Mouse (Mus musculus) forebrain, embryonic 14.5 days (tissue): ENCODE data around the gene Pcx. TPM values are rescaled to one million over a fixed set of nuclear protein-coding genes. Genes with fewer than 3 reads are reported as not detected.
"Not testable (repeated sequence)": the region's sequence is repeated elsewhere in the genome, so short reads cannot be mapped to it uniquely, and the experiment has no call there.

Experiments used
- ATAC-seq: fragments of 200-750 bp; cut with Nextera tagmentation; 2 replicates; pipeline ENCODE4 v1.8.0; 2017; ENCODE audit warnings: mild to moderate bottlenecking, moderate library complexity
- DNase-seq: peaks from one replicate; pipeline ENCODE4 v3.0.0-alpha.2; 2015; ENCODE audit warnings: low spot score
- H3K27ac ChIP-seq: fragments of 300-500 bp; sonication (generic); 2 replicates; pipeline ENCODE4 v1.5.1; 2014; ENCODE audit warnings: low read depth, mild to moderate bottlenecking, control low read depth, low read length, moderate library complexity
- H3K27me3 ChIP-seq: fragments of 300-500 bp; sonication (generic); replicated peaks from 2 replicates; pipeline ENCODE4 v1.6.1; 2014; ENCODE audit warnings: low read length, control low read depth, mixed read lengths; ENCODE audit not compliant: control insufficient read depth, insufficient read depth
- H3K36me3 ChIP-seq: fragments of 300-500 bp; sonication (generic); 2 replicates; pipeline ENCODE4 v1.6.1; 2014; ENCODE audit warnings: low read length, control low read depth; ENCODE audit not compliant: control insufficient read depth, insufficient read depth
- H3K4me1 ChIP-seq: fragments of 300-500 bp; sonication (generic); 2 replicates; pipeline ENCODE4 v1.6.1; 2014; ENCODE audit warnings: antibody characterized with exemption, low read length, control low read depth; ENCODE audit not compliant: control insufficient read depth, insufficient read depth
- H3K4me2 ChIP-seq: fragments of 300-500 bp; sonication (generic); 2 replicates; pipeline ENCODE4 v1.6.1; 2014; ENCODE audit warnings: mild to moderate bottlenecking, control low read depth, low read length
- H3K4me3 ChIP-seq: fragments of 300-500 bp; sonication (generic); 2 replicates; pipeline ENCODE4 v1.5.1; 2014; ENCODE audit warnings: low read depth, low read length, control low read depth
- H3K9ac ChIP-seq: fragments of 300-500 bp; sonication (generic); 2 replicates; pipeline ENCODE4 v1.6.1; 2014; ENCODE audit warnings: mild to moderate bottlenecking, low read length, control low read depth, moderate library complexity
- H3K9me3 ChIP-seq: fragments of 300-500 bp; sonication (generic); replicated peaks from 2 replicates; pipeline ENCODE4 v1.6.1; 2016; ENCODE audit warnings: low read length, control low read depth, mixed read lengths; ENCODE audit not compliant: control insufficient read depth
- WGBS: fragments of 180-500 bp; shearing (Covaris S2); extraction: QIAGEN DNeasy Blood & Tissue Kit; methylation state at CpG from one replicate; pipeline ENCODE4 v1.1.7; 2014; 5-methylcytosine and 5-hydroxymethylcytosine counted together
- polyA plus RNA-seq: library from polyadenylated mRNA; unstranded; fragments of >200 nt; fragmentation: Nextera tagmentation; extraction: Ambion mirVana; gene quantifications from 2 replicates; pipeline ENCODE4 v1.2.1, GENCODE M21; 2014

The Pcx gene
- polyA plus RNA-seq, 1 experiment from 2014 or later = 14.8 TPM

GRCm38 (mm10) chr19:4578799-4579198, 68.5 kb downstream of the Pcx start:
- Histone ChIP-seq H3K9ac (no peak overlapping the region), H3K4me1 (no peaks in the 10 kb centered on the region), H3K36me3 (no peaks in the 10 kb centered on the region), H3K9me3 (no peaks in the 10 kb centered on the region), H3K4me2 (no peak overlapping the region), H3K27ac (no peak overlapping the region), H3K27me3 (no peaks in the 10 kb centered on the region), H3K4me3 (no peak overlapping the region)
- no peak for ATAC-seq
- DNase-seq = no peak
- 76% methylated on average over 2 of the region's 2 CpGs for WGBS

- Histone ChIP-seq H3K27me3 (no peaks in the 10 kb centered on the region), H3K9me3 (no peaks in the 10 kb centered on the region), H3K4me2 (no peak overlapping the region), H3K4me1 (no peaks in the 10 kb centered on the region), H3K36me3 (no peaks in the 10 kb centered on the region), H3K27ac (no peak overlapping the region), H3K4me3 (no peak overlapping the region), H3K9ac (no peak overlapping the region)
- DNase-seq = no peak
- ATAC-seq = no peak
- 90% methylated on average over 5 of the region's 5 CpGs for WGBS
These were observed 69.0 kb downstream of the Pcx start for GRCm38 (mm10) chr19:4579296-4579695.

DNA sequence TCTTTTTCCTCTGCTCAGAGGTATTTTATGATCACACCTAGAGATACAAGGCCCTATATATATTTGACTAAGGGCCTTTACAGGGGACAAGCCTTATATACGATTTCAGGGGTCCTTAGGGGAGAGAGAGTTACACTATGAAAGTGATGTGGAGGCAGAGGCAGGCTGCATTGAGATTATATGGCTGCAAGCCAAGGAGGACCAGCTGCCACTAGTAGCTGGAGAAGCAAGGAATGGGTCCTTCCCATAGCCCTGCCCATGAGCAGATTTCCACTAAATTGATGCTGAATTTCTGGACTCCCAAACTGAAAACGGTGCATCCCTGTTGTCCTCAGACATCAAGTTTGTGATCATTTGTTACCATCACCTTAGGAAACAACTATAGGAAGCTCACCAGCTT, 73.6 kb downstream of the Pcx start:
- no peak overlapping the region for H3K4me2 ChIP-seq
- WGBS = 77% methylated on average over 2 of the region's 2 CpGs
- no peak overlapping the region; the same call in 1 of the 2 replicates for H3K9ac ChIP-seq
- H3K27me3 ChIP-seq = no peaks in the 10 kb centered on the region
- H3K36me3 ChIP-seq = no peaks in the 10 kb centered on the region
- H3K4me1 ChIP-seq = no peaks in the 10 kb centered on the region
- DNase-seq (peak; percentile 37), ATAC-seq (no peak)
- H3K4me3 ChIP-seq = no peak overlapping the region
- no peak overlapping the region for H3K27ac ChIP-seq
- H3K9me3 ChIP-seq = no peaks in the 10 kb centered on the region

GRCm38 (mm10) chr19:4586783-4587182, 76.5 kb downstream of the Pcx start:
- DNase-seq, ATAC-seq: not testable (repeated sequence)

GRCm38 (mm10) chr19:4587426-4587825, 77.2 kb downstream of the Pcx start:
- no peaks in the 10 kb centered on the region for H3K36me3 ChIP-seq
- ATAC-seq (no peak), DNase-seq (no peak)
- no peaks in the 10 kb centered on the region for H3K4me1 ChIP-seq
- H3K9ac ChIP-seq = no peak overlapping the region
- WGBS = 72% methylated on average over 2 of the region's 2 CpGs
- no peak overlapping the region for H3K4me2 ChIP-seq
- H3K9me3 ChIP-seq = no peaks in the 10 kb centered on the region
- no peak overlapping the region for H3K4me3 ChIP-seq
- no peak overlapping the region for H3K27ac ChIP-seq
- H3K27me3 ChIP-seq = no peaks in the 10 kb centered on the region

More at GRCm38 (mm10) chr19:4586783-4587182, 76.5 kb downstream of the Pcx start:
- H3K4me2 ChIP-seq, H3K4me3 ChIP-seq, H3K9me3 ChIP-seq, H3K4me1 ChIP-seq, H3K36me3 ChIP-seq, H3K9ac ChIP-seq, H3K27me3 ChIP-seq, H3K27ac ChIP-seq: not testable (repeated sequence)

DNA sequence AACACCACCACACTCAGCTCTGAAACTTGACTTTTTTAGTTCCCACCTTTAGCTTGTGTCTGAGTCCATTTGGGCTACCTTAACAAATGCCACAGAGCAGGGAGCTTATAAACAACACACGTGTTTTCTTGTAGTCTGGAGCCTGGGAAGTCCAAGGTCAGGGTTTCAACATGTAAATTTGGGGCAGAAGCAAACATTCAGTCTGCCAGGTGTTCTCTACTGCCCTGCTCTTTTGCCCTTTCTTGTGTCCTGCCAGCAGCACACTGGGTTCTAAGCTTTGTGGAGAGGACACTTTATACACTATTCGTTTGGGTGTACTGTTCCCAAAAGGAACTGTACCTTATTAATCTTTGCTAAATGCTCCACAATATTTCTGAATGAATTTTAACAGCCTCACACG, 78.2 kb downstream of the Pcx start:
- Histone ChIP-seq H3K4me3 (no peak overlapping the region), H3K36me3 (no peaks in the 10 kb centered on the region), H3K9ac (no peak overlapping the region), H3K4me2 (no peak overlapping the region), H3K27me3 (no peaks in the 10 kb centered on the region), H3K27ac (no peak overlapping the region), H3K4me1 (no peaks in the 10 kb centered on the region), H3K9me3 (no peaks in the 10 kb centered on the region)
- DNase-seq (no peak), ATAC-seq (no peak)
- WGBS = 68% methylated on average over 3 of the region's 3 CpGs

DNA sequence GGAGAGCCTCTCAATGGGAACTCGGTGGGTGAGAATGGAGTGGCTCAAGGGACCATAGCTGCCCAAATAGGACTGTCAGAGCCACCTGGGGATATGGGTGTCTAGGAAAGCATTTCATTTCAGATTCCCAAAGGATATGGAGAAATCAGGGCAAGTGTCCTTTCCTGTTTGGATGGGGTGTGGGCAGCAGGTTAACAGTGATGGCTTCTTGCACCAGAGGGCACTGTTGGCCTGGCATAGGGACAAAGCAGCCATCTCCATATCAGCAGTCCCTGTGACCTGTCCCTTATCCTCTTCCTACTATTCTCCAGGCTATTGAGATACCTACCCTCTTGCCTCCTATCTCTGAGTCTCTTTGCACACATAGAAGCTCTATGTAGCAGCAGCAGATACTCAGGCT, 78.8 kb downstream of the Pcx start:
- no peaks in the 10 kb centered on the region for H3K4me1 ChIP-seq
- no peaks in the 10 kb centered on the region for H3K9me3 ChIP-seq
- H3K4me3 ChIP-seq = no peak overlapping the region
- no peak overlapping the region for H3K9ac ChIP-seq
- H3K4me2 ChIP-seq = no peak overlapping the region
- WGBS = 50% methylated on average over 1 of the region's 1 CpGs
- no peak for ATAC-seq
- no peaks in the 10 kb centered on the region for H3K27me3 ChIP-seq
- no peak overlapping the region for H3K27ac ChIP-seq
- DNase-seq = no peak
- H3K36me3 ChIP-seq = no peaks in the 10 kb centered on the region

DNA sequence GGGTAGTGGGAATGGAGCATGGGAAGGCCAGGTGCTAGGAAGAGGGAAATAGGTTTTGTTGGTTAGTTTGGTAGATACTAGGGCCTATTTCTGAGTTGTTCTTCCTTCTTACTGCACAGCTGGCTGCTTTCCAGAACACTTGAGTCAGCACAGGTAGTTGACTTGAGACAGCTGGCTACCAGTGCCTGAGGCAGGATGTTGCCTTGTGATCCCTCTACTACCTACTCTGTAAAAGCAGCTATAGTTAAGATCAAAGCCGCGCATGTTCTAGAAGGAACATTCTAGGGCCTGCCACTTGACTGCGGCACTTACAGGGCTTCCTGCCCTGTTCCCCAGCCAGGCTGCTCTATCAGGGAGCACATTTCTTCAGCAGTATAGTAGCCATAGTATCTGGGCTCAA, 79.8 kb downstream of the Pcx start:
- WGBS = 96% methylated on average over 3 of the region's 3 CpGs

GRCm38 (mm10) chr19:4593792-4594522, 83.7 kb downstream of the Pcx start:
- ATAC-seq = no peak
- H3K4me3 ChIP-seq = no peak overlapping the region

More for the DNA sequence above, 79.8 kb downstream of the Pcx start:
- H3K27ac ChIP-seq = no peak overlapping the region
- H3K4me1 ChIP-seq = no peaks in the 10 kb centered on the region
- DNase-seq (no peak), ATAC-seq (no peak)
- H3K9ac ChIP-seq = no peak overlapping the region
- H3K4me2 ChIP-seq = no peak overlapping the region
- H3K4me3 ChIP-seq = no peak overlapping the region
- no peaks in the 10 kb centered on the region for H3K36me3 ChIP-seq
- no peaks in the 10 kb centered on the region for H3K9me3 ChIP-seq
- no peaks in the 10 kb centered on the region for H3K27me3 ChIP-seq

More at GRCm38 (mm10) chr19:4593792-4594522, 83.7 kb downstream of the Pcx start:
- H3K4me2 ChIP-seq = no peak overlapping the region
- H3K4me1 ChIP-seq = no peaks in the 10 kb centered on the region
- no peak overlapping the region for H3K27ac ChIP-seq
- H3K27me3 ChIP-seq = no peaks in the 10 kb centered on the region
- H3K9ac ChIP-seq = no peak overlapping the region
- WGBS = 57% methylated on average over 7 of the region's 7 CpGs
- H3K9me3 ChIP-seq = no peaks in the 10 kb centered on the region
- DNase-seq = no peak
- H3K36me3 ChIP-seq = no peaks in the 10 kb centered on the region
